Mouse (Mus musculus): Measurements from ENCODE around the gene Zfp808.

DNA sequence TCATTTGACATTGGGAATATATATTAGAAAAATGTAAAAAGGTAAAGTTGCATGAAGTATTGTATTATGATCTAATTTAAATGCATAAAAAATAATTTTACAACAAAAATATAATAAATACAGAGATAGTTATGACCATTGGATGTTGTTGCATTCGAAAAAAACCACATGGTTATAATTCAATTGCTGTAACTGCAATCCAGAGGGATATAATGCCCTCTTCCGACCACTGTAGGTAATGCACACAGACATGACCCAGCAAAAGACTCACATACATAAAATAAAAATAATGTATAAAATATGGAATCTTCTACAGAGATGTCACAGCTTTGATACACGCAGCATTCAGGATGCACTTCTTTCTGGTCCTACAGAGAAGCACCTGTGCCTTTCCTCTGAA lies 115.6 kb downstream of the Zfp808 start:
- TF ChIP-seq CTCF (IDR thresholded peaks at IDR 0.05; ENCODE audit: extremely low read depth, insufficient read depth, insufficient read length, insufficient replicate concordance) (no peak), POLR2A (IDR thresholded peaks at IDR 0.05; ENCODE audit: low read depth, low read length) (no peak)

Measured in spleen, adult 2 months (tissue).